Mouse (Mus musculus) left cerebral cortex, adult 2 months (tissue): ENCODE data around the gene Gm595. TPM values are rescaled to one million over a fixed set of nuclear protein-coding genes. Genes with fewer than 3 reads are reported as not detected.

Experiments
- DNase-seq, 2 experiments: peaks; one replicate each; pipeline ENCODE4 v3.0.0; 2021 to 2022; ENCODE audit warnings: low spot score in 2 of 2, mixed read lengths in 1 of 2; ENCODE audit errors: extremely low spot score in 1 of 2
- H3K27ac ChIP-seq: fragments of 200-600 bp; 2 replicates; pipeline ENCODE4 v1.8.1; 2022
- H3K4me3 ChIP-seq: fragments of 200-600 bp; 2 replicates; pipeline ENCODE4 v1.8.1; 2022
- CTCF ChIP-seq: fragments of 200-600 bp; IDR thresholded peaks from 2 replicates; pipeline ENCODE4 v1.8.1; 2022; ENCODE audit warnings: antibody characterized with exemption, mild to moderate bottlenecking, moderate library complexity
- intact Hi-C: fragments of 180-260 bp; cut with DNase I; formaldehyde crosslinking; loops from one replicate; pipeline ENCODE4 v1.15.1; 2025
- long read RNA-seq, 2 experiments: library from polyadenylated mRNA; stranded (forward); transcript quantifications; one replicate each; pipeline ENCODE4 v2.0.0; 2021; ENCODE audit warnings: borderline mapping rate in 2 of 2
- total RNA-seq, 2 experiments: library from RNA; stranded (reverse); gene quantifications; 2 replicates each; pipeline ENCODE4 v1.2.3; 2021

Gm595 gene
- total RNA-seq, result not detected
- long read RNA-seq, experiment 1, result 0 reads
- long read RNA-seq, experiment 2, result 0 reads

- Histone ChIP-seq H3K27ac (no peak within 1 kb of the TSS), H3K4me3 (no peak within 1 kb of the TSS)
- no peak for DNase-seq
- no peak for TF ChIP-seq CTCF
- intact Hi-C loops, result no loop called here
Measured at GRCm38 (mm10) chrX:48877613-48878012, at the start of gene Gm595. Gene Gm595 (minus strand): TSS chrX:48877713.

DNA sequence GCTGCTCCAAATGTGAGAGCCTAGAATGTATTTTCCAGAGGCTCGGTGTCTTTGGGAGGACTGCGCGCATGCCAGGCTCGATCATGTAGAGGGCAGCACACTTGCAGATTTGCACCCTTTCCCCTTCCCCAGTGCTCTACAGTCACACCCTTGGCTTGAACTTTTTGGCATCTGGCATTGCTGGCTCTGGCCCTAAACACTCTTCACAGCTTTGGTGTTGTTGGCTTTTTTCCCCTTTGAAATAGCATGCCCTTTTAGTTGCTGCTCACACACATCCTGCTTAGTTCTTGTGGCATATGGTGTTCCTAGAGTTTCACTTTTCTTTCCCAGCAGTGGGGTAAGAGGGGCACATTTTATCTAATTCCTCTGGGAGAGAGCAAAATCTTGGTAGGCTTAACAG, 30.9 kb upstream of the Gm595 start:
- intact Hi-C loops, result no loop called here
- no peak for DNase-seq
- TF ChIP-seq CTCF, result no peak
- H3K4me3 ChIP-seq, result no peak overlapping the region
- H3K27ac ChIP-seq, result no peak overlapping the region

- no peak overlapping the region for H3K27ac ChIP-seq
Measured at GRCm38 (mm10) chrX:48903744-48904143, 26.2 kb upstream of the Gm595 start.

DNA sequence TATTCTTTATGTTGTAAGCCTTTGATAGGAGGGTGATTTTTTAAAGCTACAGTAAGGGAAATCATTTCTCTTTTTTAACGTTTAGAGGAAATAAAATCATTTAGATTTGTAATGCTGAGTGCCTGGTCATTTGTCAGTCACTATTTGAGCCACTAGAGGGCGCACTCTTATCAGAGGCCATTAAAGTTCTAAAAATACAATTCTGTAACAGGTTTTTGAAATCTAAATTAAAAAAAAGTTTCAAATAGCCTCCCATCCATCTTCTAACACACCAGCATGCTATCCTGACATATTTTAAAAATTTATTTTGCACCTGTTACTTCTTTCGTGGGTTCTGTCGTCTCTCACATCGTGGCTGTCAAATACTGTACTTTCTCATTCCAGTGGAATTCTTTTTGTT, 22.0 kb upstream of the Gm595 start:
- Histone ChIP-seq H3K27ac (no peak overlapping the region), H3K4me3 (no peak overlapping the region)
- TF ChIP-seq CTCF, result peak; percentile 83
- intact Hi-C loops, result loop anchor here (5.0 kb wide), 2 partner anchors 228 to 408 kb away; no protein-coding TSS in a partner anchor
- peak in 1 of 2 experiments; percentile 11 for DNase-seq

More at GRCm38 (mm10) chrX:48903744-48904143, 26.2 kb upstream of the Gm595 start:
- H3K4me3 ChIP-seq, result no peak overlapping the region
- peak; percentile 22 for TF ChIP-seq CTCF
- intact Hi-C loops, result no loop called here
- DNase-seq, result no peak

GRCm38 (mm10) chrX:48896803-48897202, 19.3 kb upstream of the Gm595 start:
- no peak overlapping the region for H3K4me3 ChIP-seq
- no peak for TF ChIP-seq CTCF
- intact Hi-C loops, result loop anchor here (5.0 kb wide), 2 partner anchors 230 to 410 kb away; no protein-coding TSS in a partner anchor
- H3K27ac ChIP-seq, result no peak overlapping the region
- DNase-seq, result no peak

DNA sequence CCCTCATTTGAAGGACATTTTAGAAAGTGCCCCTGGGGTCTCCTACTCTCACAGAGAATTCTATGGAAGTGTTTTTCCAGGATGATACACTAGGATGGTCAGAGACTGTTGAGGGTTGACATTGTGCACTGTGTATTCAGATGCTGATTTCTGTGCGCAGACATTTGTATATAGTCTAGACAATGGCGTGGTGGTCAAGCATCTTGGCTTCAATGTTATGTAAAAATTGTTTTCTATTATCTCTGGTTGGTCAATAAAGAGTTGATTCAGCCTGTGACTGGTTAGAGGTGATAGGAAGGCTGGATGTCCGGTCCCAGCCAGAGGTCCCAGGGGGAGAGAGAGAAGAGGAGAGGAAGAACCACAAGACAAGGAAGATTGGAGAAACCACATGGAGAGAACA, 16.4 kb upstream of the Gm595 start:
- no peak for DNase-seq
- intact Hi-C loops, result no loop called here
- TF ChIP-seq CTCF, result no peak
- H3K27ac ChIP-seq, result no peak overlapping the region
- H3K4me3 ChIP-seq, result no peak overlapping the region

- TF ChIP-seq CTCF, result no peak
- no peak for DNase-seq
- H3K27ac ChIP-seq, result no peak overlapping the region
- intact Hi-C loops, result no loop called here
- no peak overlapping the region for H3K4me3 ChIP-seq
Measured at GRCm38 (mm10) chrX:48890259-48890658, 12.7 kb upstream of the Gm595 start.

GRCm38 (mm10) chrX:48884615-48885014, 7.1 kb upstream of the Gm595 start:
- TF ChIP-seq CTCF, result no peak
- no peak overlapping the region for H3K27ac ChIP-seq
- DNase-seq, result no peak
- no peak overlapping the region for H3K4me3 ChIP-seq
- intact Hi-C loops, result no loop called here

Other genes with a start within 250 kb of the Gm595 start
- gene Gpr119, start 203.2 kb downstream of the Gm595 start, total RNA-seq, result not detected
- gene Rbmx2, start 182.7 kb downstream of the Gm595 start, total RNA-seq, result 1 to 10 TPM; 4.1 to 4.6 TPM